Mouse (Mus musculus) cortical plate, adult 2 months (tissue): ENCODE measurements around the gene Tmc6.

Source experiments
- CTCF ChIP-seq: fragments of 200-500 bp; IDR thresholded peaks from 2 replicates; pipeline ENCODE4 v1.5.1; 2011; ENCODE audit warnings: mild to moderate bottlenecking, control low read depth, low read length; ENCODE audit not compliant: insufficient read depth; ENCODE audit errors: extremely low read depth
- POLR2A ChIP-seq: fragments of 200-500 bp; IDR thresholded peaks from 2 replicates; pipeline ENCODE4 v1.6.1; 2011; ENCODE audit warnings: mild to moderate bottlenecking, low read length, control low read depth; ENCODE audit not compliant: insufficient read depth; ENCODE audit errors: extremely low read depth

DNA sequence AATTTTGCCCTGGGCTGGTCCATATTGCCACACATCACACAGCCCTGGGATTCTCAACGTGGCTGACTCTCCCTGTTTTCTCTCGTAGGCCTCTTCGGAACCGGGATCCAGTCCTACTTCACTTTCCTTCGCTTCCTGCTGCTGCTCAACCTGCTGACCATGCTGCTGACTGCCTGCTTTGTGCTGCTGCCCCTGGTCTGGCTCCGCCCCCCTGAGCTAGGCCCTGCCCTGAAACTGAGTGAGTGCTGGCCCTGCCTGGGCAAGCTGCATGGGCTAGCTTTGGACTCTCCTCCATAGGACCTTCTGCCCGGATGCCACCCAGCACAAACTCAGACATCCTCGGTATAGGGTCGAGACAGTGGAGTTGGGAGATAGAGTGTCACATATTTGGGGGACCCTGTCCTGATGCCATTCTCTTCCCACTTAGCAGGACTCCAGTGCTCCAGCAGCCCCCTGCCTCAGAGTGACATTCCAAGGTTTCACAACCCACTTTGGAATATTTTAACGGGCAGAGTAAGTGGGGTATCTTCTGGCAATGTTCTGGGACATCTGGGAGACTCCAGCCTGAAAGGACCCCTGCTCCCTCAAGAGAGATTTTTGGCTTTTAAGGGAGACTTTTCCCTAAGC is 1.8 kb upstream of the Tmc6 start:
- TF ChIP-seq POLR2A = no peak
- no peak for TF ChIP-seq CTCF
